Mouse (Mus musculus): ENCODE data around the gene Dnajc7. TPM values are rescaled to one million over a fixed set of nuclear protein-coding genes. Genes with fewer than 3 reads are reported as not detected.

Dnajc7 gene
- 19.3 and 23.7 TPM in 2 replicates for polyA plus RNA-seq (2012; rRNA removed)

GRCm38 (mm10) chr11:100619982-100620381 lies at the start of gene Dnajc7:
Dnajc7 (minus strand) TSS chr11:100620168.

GRCm38 (mm10) chr11:100618761-100619484 lies 1.0 kb downstream of the Dnajc7 start, which contains the start of gene Nkiras2:
Nkiras2 (plus strand) TSS chr11:100619244.

GRCm38 (mm10) chr11:100574708-100575483 lies 45.1 kb downstream of the Dnajc7 start, which contains the start of gene Cnp:
Cnp (plus strand) TSS chr11:100574904.

GRCm38 (mm10) chr11:100544832-100545745 lies 74.9 kb downstream of the Dnajc7 start, which contains the start of gene Ttc25:
Ttc25 (plus strand) TSS chr11:100545607.

Other genes with a start within 250 kb of the Dnajc7 start
- gene Jup, start 222.4 kb downstream of the Dnajc7 start, polyA plus RNA-seq (2012; rRNA removed): 522 and 536 TPM in 2 replicates
- gene P3h4, start 205.3 kb downstream of the Dnajc7 start, polyA plus RNA-seq (2012; rRNA removed): 27.1 and 30.5 TPM in 2 replicates
- 30.2 and 37.3 TPM in 2 replicates for gene Fkbp10, start 204.5 kb downstream of the Dnajc7 start, polyA plus RNA-seq (2012; rRNA removed)
- gene Nt5c3b, start 178.4 kb downstream of the Dnajc7 start, polyA plus RNA-seq (2012; rRNA removed): 17.8 and 21.2 TPM in 2 replicates
- gene Klhl10, start 178.3 kb downstream of the Dnajc7 start, polyA plus RNA-seq (2012; rRNA removed): 0.10 and 0.23 TPM in 2 replicates
- gene Klhl11, start 147.4 kb downstream of the Dnajc7 start, polyA plus RNA-seq (2012; rRNA removed): 2.7 and 3.9 TPM in 2 replicates
- 144 and 146 TPM in 2 replicates for gene Acly, start 92.2 kb downstream of the Dnajc7 start, polyA plus RNA-seq (2012; rRNA removed)
- 0.30 and 0.68 TPM in 2 replicates for gene Ttc25, start 74.6 kb downstream of the Dnajc7 start, polyA plus RNA-seq (2012; rRNA removed)
- 31.3 and 31.6 TPM in 2 replicates for gene Cnp, start 45.3 kb downstream of the Dnajc7 start, polyA plus RNA-seq (2012; rRNA removed)
- 111 and 127 TPM in 2 replicates for gene Nkiras2, start 924 bp downstream of the Dnajc7 start, polyA plus RNA-seq (2012; rRNA removed)
- gene Zfp385c, start 72.3 kb upstream of the Dnajc7 start, polyA plus RNA-seq (2012; rRNA removed): 0.27 and 0.46 TPM in 2 replicates
- gene Dhx58, start 84.1 kb upstream of the Dnajc7 start, polyA plus RNA-seq (2012; rRNA removed): 9.0 and 10.5 TPM in 2 replicates
- 29.3 and 31.9 TPM in 2 replicates for gene Kat2a, start 92.3 kb upstream of the Dnajc7 start, polyA plus RNA-seq (2012; rRNA removed)
- not detected in 2 replicates for gene Hspb9, start 93.7 kb upstream of the Dnajc7 start, polyA plus RNA-seq (2012; rRNA removed)
- 216 and 249 TPM in 2 replicates for gene Rab5c, start 118.0 kb upstream of the Dnajc7 start, polyA plus RNA-seq (2012; rRNA removed)
- gene Kcnh4, start 139.8 kb upstream of the Dnajc7 start, polyA plus RNA-seq (2012; rRNA removed): 0.02 and 0.06 TPM in 2 replicates
- gene Hcrt, start 142.8 kb upstream of the Dnajc7 start, polyA plus RNA-seq (2012; rRNA removed): 0.24 and 0.80 TPM in 2 replicates
- 17.3 and 18.7 TPM in 2 replicates for gene Ghdc, start 150.8 kb upstream of the Dnajc7 start, polyA plus RNA-seq (2012; rRNA removed)
- 17.7 and 20.0 TPM in 2 replicates for gene Stat5b, start 230.6 kb upstream of the Dnajc7 start, polyA plus RNA-seq (2012; rRNA removed)
- 14.7 and 15.0 TPM in 2 replicates for gene Stat5a, start 239.2 kb upstream of the Dnajc7 start, polyA plus RNA-seq (2012; rRNA removed)

All from colon, adult 2 months (tissue).